Mouse (Mus musculus) lung, embryonic 14.5 days (tissue): ENCODE measurements around the gene Lrp6. TPM values are rescaled to one million over a fixed set of nuclear protein-coding genes. Genes with fewer than 3 reads are reported as not detected.

ENCODE experiments used
- ATAC-seq: fragments of 200-750 bp; cut with Nextera tagmentation; 2 replicates; pipeline ENCODE4 v1.8.0; 2017; ENCODE audit warnings: mild to moderate bottlenecking, moderate TSS enrichment, moderate library complexity; ENCODE audit not compliant: insufficient read depth
- DNase-seq: peaks from one replicate; pipeline ENCODE4 v3.0.0-alpha.2; 2015
- H3K27ac ChIP-seq: fragments of 300-500 bp; sonication (generic); 2 replicates; pipeline ENCODE4 v1.5.1; 2014; ENCODE audit warnings: low read depth, mild to moderate bottlenecking, moderate library complexity
- H3K27me3 ChIP-seq: fragments of 300-500 bp; sonication (generic); 2 replicates; pipeline ENCODE4 v1.6.1; 2014; ENCODE audit warnings: low read length, control low read depth; ENCODE audit not compliant: insufficient read depth
- H3K36me3 ChIP-seq: fragments of 300-500 bp; sonication (generic); 2 replicates; pipeline ENCODE4 v1.6.1; 2014; ENCODE audit warnings: control low read depth; ENCODE audit not compliant: insufficient read depth
- H3K4me1 ChIP-seq: fragments of 300-500 bp; sonication (generic); 2 replicates; pipeline ENCODE4 v1.6.1; 2014; ENCODE audit warnings: antibody characterized with exemption, control low read depth; ENCODE audit not compliant: insufficient read depth
- H3K4me2 ChIP-seq: fragments of 300-500 bp; sonication (generic); 2 replicates; pipeline ENCODE4 v1.6.1; 2014; ENCODE audit warnings: mild to moderate bottlenecking
- H3K4me3 ChIP-seq: fragments of 300-500 bp; sonication (generic); 2 replicates; pipeline ENCODE4 v1.5.1; 2014; ENCODE audit warnings: low read depth, low read length
- H3K9ac ChIP-seq: fragments of 300-500 bp; sonication (generic); 2 replicates; pipeline ENCODE4 v1.6.1; 2014
- H3K9me3 ChIP-seq: fragments of 300-500 bp; sonication (generic); 2 replicates; pipeline ENCODE4 v1.6.1; 2016; ENCODE audit warnings: low read depth, low read length, control low read depth
- CTCF ChIP-seq: IDR thresholded peaks from 2 replicates; pipeline ENCODE4 v1.5.1; 2016; ENCODE audit warnings: antibody characterized with exemption, low read depth
- WGBS: fragments of 180-500 bp; shearing (Covaris S2); extraction: QIAGEN DNeasy Blood & Tissue Kit; methylation state at CpG from one replicate; pipeline ENCODE4 v1.1.7; 2014; 5-methylcytosine and 5-hydroxymethylcytosine counted together
- polyA plus RNA-seq: library from polyadenylated mRNA; unstranded; fragments of >200 nt; fragmentation: Nextera tagmentation; extraction: Ambion mirVana; gene quantifications from 2 replicates; pipeline ENCODE4 v1.2.1, GENCODE M21; 2014

The Lrp6 gene
- polyA plus RNA-seq, 1 experiment from 2014 or later, result 35.8 TPM

GRCm38 (mm10) chr6:134417886-134418285 is 148.9 kb downstream of the Lrp6 start:
- no peak overlapping the region for H3K9ac ChIP-seq
- WGBS, result 31% methylated on average over 3 of the region's 3 CpGs
- ATAC-seq, result no peak

GRCm38 (mm10) chr6:134416556-134417105 is 150.1 kb downstream of the Lrp6 start:
- Histone ChIP-seq H3K27ac (no peak overlapping the region), H3K4me3 (no peak overlapping the region), H3K4me2 (no peak overlapping the region), H3K27me3 (no peaks in the 10 kb centered on the region), H3K9ac (no peak overlapping the region), H3K4me1 (no peaks in the 10 kb centered on the region), H3K9me3 (no peaks in the 10 kb centered on the region), H3K36me3 (no peaks in the 10 kb centered on the region)
- 66% methylated on average over 3 of the region's 3 CpGs for WGBS
- ATAC-seq, result no peak
- DNase-seq, result no peak
- TF ChIP-seq CTCF, result no peak

More at GRCm38 (mm10) chr6:134417886-134418285, 148.9 kb downstream of the Lrp6 start:
- no peak for TF ChIP-seq CTCF
- Histone ChIP-seq H3K4me2 (no peak overlapping the region), H3K36me3 (no peaks in the 10 kb centered on the region), H3K27ac (no peak overlapping the region), H3K4me3 (no peak overlapping the region), H3K27me3 (no peaks in the 10 kb centered on the region), H3K4me1 (no peaks in the 10 kb centered on the region), H3K9me3 (no peaks in the 10 kb centered on the region)
- DNase-seq, result no peak

- Histone ChIP-seq H3K4me3 (no peak overlapping the region), H3K27ac (no peak overlapping the region)
Observed at GRCm38 (mm10) chr6:134414532-134414883, 152.3 kb downstream of the Lrp6 start.

GRCm38 (mm10) chr6:134413706-134414531 is 152.8 kb downstream of the Lrp6 start:
- H3K9ac ChIP-seq, result no peak overlapping the region
- 43% methylated on average over 18 of the region's 18 CpGs for WGBS
- H3K9me3 ChIP-seq, result no peaks in the 10 kb centered on the region
- no peaks in the 10 kb centered on the region for H3K36me3 ChIP-seq
- no peak overlapping the region for H3K27ac ChIP-seq
- no peak overlapping the region for H3K4me3 ChIP-seq
- ATAC-seq (peak; percentile 62), DNase-seq (peak; percentile 45)
- TF ChIP-seq CTCF, result 0 out of 2 replicates have a peak, but pooled peaks have one; percentile 3
- H3K4me2 ChIP-seq, result peak overlapping the region; percentile 40
- no peaks in the 10 kb centered on the region for H3K27me3 ChIP-seq
- no peaks in the 10 kb centered on the region for H3K4me1 ChIP-seq

More at GRCm38 (mm10) chr6:134414532-134414883, 152.3 kb downstream of the Lrp6 start:
- DNase-seq (no peak), ATAC-seq (peak; percentile 44)
- no peak for TF ChIP-seq CTCF
- Histone ChIP-seq H3K4me2 (peak overlapping the region; percentile 40), H3K9me3 (no peaks in the 10 kb centered on the region), H3K4me1 (no peaks in the 10 kb centered on the region), H3K36me3 (no peaks in the 10 kb centered on the region), H3K27me3 (no peaks in the 10 kb centered on the region), H3K9ac (no peak overlapping the region)
- WGBS, result 41% methylated on average over 4 of the region's 4 CpGs

- H3K9me3 ChIP-seq, result no peaks in the 10 kb centered on the region
- ATAC-seq (peak; percentile 42; the same call in 1 of the 2 replicates), DNase-seq (peak; percentile 56)
- no peaks in the 10 kb centered on the region for H3K27me3 ChIP-seq
- 56% methylated on average over 5 of the region's 5 CpGs for WGBS
- TF ChIP-seq CTCF, result no peak
- H3K4me3 ChIP-seq, result no peak overlapping the region
- no peaks in the 10 kb centered on the region for H3K4me1 ChIP-seq
- H3K9ac ChIP-seq, result no peak overlapping the region
- no peaks in the 10 kb centered on the region for H3K36me3 ChIP-seq
- H3K4me2 ChIP-seq, result no peak overlapping the region
- H3K27ac ChIP-seq, result no peak overlapping the region
Observed at GRCm38 (mm10) chr6:134407226-134407625, 159.5 kb downstream of the Lrp6 start.

GRCm38 (mm10) chr6:134403684-134404070 is 163.1 kb downstream of the Lrp6 start:
- no peak overlapping the region for H3K27ac ChIP-seq

More at GRCm38 (mm10) chr6:134403684-134404070, 163.1 kb downstream of the Lrp6 start:
- peak; percentile 58; the same call in 1 of the 2 replicates for ATAC-seq
- peak; percentile 66 for DNase-seq
- H3K4me3 ChIP-seq, result no peak overlapping the region
- H3K9ac ChIP-seq, result no peak overlapping the region
- no peak for TF ChIP-seq CTCF
- H3K36me3 ChIP-seq, result no peaks in the 10 kb centered on the region
- H3K27me3 ChIP-seq, result no peaks in the 10 kb centered on the region
- WGBS, result 62% methylated on average over 9 of the region's 9 CpGs
- H3K4me1 ChIP-seq, result no peaks in the 10 kb centered on the region
- no peak overlapping the region for H3K4me2 ChIP-seq
- H3K9me3 ChIP-seq, result no peaks in the 10 kb centered on the region
